Mouse (Mus musculus) midbrain, postnatal 0 days (tissue): ENCODE measurements around the gene Emx1. TPM values are rescaled to one million over a fixed set of nuclear protein-coding genes. Genes with fewer than 3 reads are reported as not detected.

Source experiments
- ATAC-seq: fragments of 200-750 bp; cut with Nextera tagmentation; 2 replicates; pipeline ENCODE4 v1.8.0; 2017; ENCODE audit warnings: moderate number of reproducible peaks, mild to moderate bottlenecking, moderate TSS enrichment, moderate library complexity; ENCODE audit not compliant: low FRiP score
- DNase-seq: peaks from one replicate; pipeline ENCODE4 v3.0.0-alpha.2; 2015; ENCODE audit warnings: low spot score
- H3K27ac ChIP-seq: fragments of 300-500 bp; sonication (generic); 2 replicates; pipeline ENCODE4 v1.5.1; 2014; ENCODE audit warnings: low read depth, mild to moderate bottlenecking, low read length, mixed read lengths
- H3K27me3 ChIP-seq: fragments of 300-500 bp; sonication (generic); 2 replicates; pipeline ENCODE4 v1.6.1; 2014; ENCODE audit warnings: low read length, control low read depth, mixed read lengths; ENCODE audit not compliant: insufficient read depth
- H3K36me3 ChIP-seq: fragments of 300-500 bp; sonication (generic); 2 replicates; pipeline ENCODE4 v1.6.1; 2014; ENCODE audit warnings: low read length, control low read depth, mixed read lengths; ENCODE audit not compliant: insufficient read depth
- H3K4me1 ChIP-seq: fragments of 300-500 bp; sonication (generic); 2 replicates; pipeline ENCODE4 v1.6.1; 2014; ENCODE audit warnings: mild to moderate bottlenecking, control low read depth, antibody characterized with exemption, low read length, mixed read lengths; ENCODE audit not compliant: insufficient read depth
- H3K4me2 ChIP-seq: fragments of 300-500 bp; sonication (generic); 2 replicates; pipeline ENCODE4 v1.6.1; 2014; ENCODE audit warnings: low read depth, mild to moderate bottlenecking, low read length, mixed read lengths; ENCODE audit not compliant: poor library complexity, severe bottlenecking
- H3K4me3 ChIP-seq: fragments of 300-500 bp; sonication (generic); 2 replicates; pipeline ENCODE4 v1.5.1; 2014; ENCODE audit warnings: low read depth, mild to moderate bottlenecking, low read length, moderate library complexity
- H3K9ac ChIP-seq: fragments of 300-500 bp; sonication (generic); replicated peaks from 2 replicates; pipeline ENCODE4 v1.6.1; 2014; ENCODE audit warnings: mild to moderate bottlenecking, low read length, moderate library complexity, mixed read lengths; ENCODE audit not compliant: poor library complexity, severe bottlenecking
- H3K9me3 ChIP-seq: fragments of 300-500 bp; sonication (generic); 2 replicates; pipeline ENCODE4 v1.6.1; 2016; ENCODE audit warnings: low read length, control low read depth
- CTCF ChIP-seq: IDR thresholded peaks from 2 replicates; pipeline ENCODE4 v1.5.1; 2016; ENCODE audit warnings: antibody characterized with exemption, mild to moderate bottlenecking
- WGBS: fragments of 180-500 bp; shearing (Covaris S2); extraction: QIAGEN DNeasy Blood & Tissue Kit; methylation state at CpG from one replicate; pipeline ENCODE4 v1.1.7; 2014; 5-methylcytosine and 5-hydroxymethylcytosine counted together
- polyA plus RNA-seq: library from polyadenylated mRNA; unstranded; fragments of >200 nt; fragmentation: Nextera tagmentation; extraction: Ambion mirVana; gene quantifications from 2 replicates; pipeline ENCODE4 v1.2.1, GENCODE M21; 2015
- total RNA-seq: library from RNA; depleted of rRNA; stranded (reverse); fragments of >200 nt; gene quantifications from 2 replicates; pipeline ENCODE4 v1.2.3, GENCODE M21; 2014

The Emx1 gene
- total and polyA plus RNA-seq, 2 experiments from 2014 or later, result 0.64 to 0.88 TPM

GRCm38 (mm10) chr6:85220917-85221316, 33.7 kb downstream of the Emx1 start:
- TF ChIP-seq CTCF, result no peak
- ATAC-seq, result no peak
- no peaks in the 10 kb centered on the region for H3K4me1 ChIP-seq
- H3K4me3 ChIP-seq, result no peak overlapping the region
- no peak overlapping the region for H3K4me2 ChIP-seq
- H3K9ac ChIP-seq, result no peak overlapping the region
- 57% methylated on average over 4 of the region's 4 CpGs for WGBS
- no peaks in the 10 kb centered on the region for H3K27me3 ChIP-seq
- H3K36me3 ChIP-seq, result no peaks in the 10 kb centered on the region
- no peak for DNase-seq
- no peaks in the 10 kb centered on the region for H3K9me3 ChIP-seq
- H3K27ac ChIP-seq, result no peak overlapping the region

- Histone ChIP-seq H3K27me3 (no peaks in the 10 kb centered on the region), H3K27ac (no peak overlapping the region), H3K36me3 (0 out of 2 replicates have a peak, but pooled peaks cover 4% of the 10 kb centered on the region), H3K4me2 (no peak overlapping the region), H3K4me1 (no peaks in the 10 kb centered on the region), H3K4me3 (no peak overlapping the region), H3K9ac (no peak overlapping the region), H3K9me3 (no peaks in the 10 kb centered on the region)
- no peak for TF ChIP-seq CTCF
- DNase-seq, result no peak
- 78% methylated on average over 10 of the region's 10 CpGs for WGBS
- ATAC-seq, result no peak
Observed at GRCm38 (mm10) chr6:85222551-85222950, 35.3 kb downstream of the Emx1 start.

DNA sequence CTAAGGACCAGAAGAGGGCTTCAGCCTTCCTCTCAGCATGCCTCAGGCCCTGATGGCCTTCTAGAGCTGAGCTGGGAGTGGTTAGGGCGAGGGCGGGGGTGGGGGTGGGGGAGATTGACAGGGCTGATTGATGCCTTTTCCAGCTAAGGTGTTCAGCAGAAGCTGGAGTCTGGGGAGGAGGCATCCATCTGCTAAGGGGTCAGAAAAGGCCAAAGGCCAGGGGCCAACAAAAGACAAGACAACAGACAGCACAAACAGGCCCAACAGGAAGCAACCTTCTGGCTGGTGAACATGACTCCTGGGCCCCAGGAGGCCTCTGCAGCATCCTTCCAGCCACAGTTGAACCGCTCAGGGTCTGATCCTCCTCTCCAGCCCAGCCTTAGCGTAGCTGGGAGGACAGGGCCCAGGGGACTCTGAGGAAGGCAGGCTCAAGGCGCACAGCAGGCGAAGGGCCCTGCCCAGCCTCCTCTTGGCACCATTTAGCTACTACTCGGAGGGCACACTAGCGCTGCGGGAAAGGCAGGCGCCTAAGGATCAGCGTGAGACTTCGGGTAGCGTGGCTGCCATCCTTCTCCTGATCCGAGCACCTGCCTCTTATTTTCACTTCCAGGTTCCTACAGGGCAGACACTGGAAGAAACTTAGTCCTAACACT, 36.4 kb downstream of the Emx1 start:
- ATAC-seq, result no peak
- no peaks in the 10 kb centered on the region for H3K27me3 ChIP-seq

GRCm38 (mm10) chr6:85224442-85224891, 37.2 kb downstream of the Emx1 start:
- DNase-seq (no peak), ATAC-seq (no peak)
- H3K27ac ChIP-seq, result no peak overlapping the region
- no peak overlapping the region for H3K4me3 ChIP-seq
- H3K4me1 ChIP-seq, result no peaks in the 10 kb centered on the region
- no peaks in the 10 kb centered on the region for H3K27me3 ChIP-seq
- H3K9ac ChIP-seq, result no peak overlapping the region
- TF ChIP-seq CTCF, result no peak
- WGBS, result 37% methylated on average over 15 of the region's 15 CpGs
- no peak overlapping the region for H3K4me2 ChIP-seq
- no peaks in the 10 kb centered on the region for H3K9me3 ChIP-seq
- 0 out of 2 replicates have a peak, but pooled peaks cover 4% of the 10 kb centered on the region for H3K36me3 ChIP-seq

More for the DNA sequence above, 36.4 kb downstream of the Emx1 start:
- no peak overlapping the region for H3K27ac ChIP-seq
- H3K9me3 ChIP-seq, result no peaks in the 10 kb centered on the region
- no peak overlapping the region for H3K9ac ChIP-seq
- no peak for DNase-seq
- WGBS, result 45% methylated on average over 14 of the region's 14 CpGs
- H3K4me3 ChIP-seq, result no peak overlapping the region
- 0 out of 2 replicates have a peak, but pooled peaks cover 4% of the 10 kb centered on the region for H3K36me3 ChIP-seq
- no peak overlapping the region for H3K4me2 ChIP-seq
- no peak for TF ChIP-seq CTCF
- H3K4me1 ChIP-seq, result no peaks in the 10 kb centered on the region

GRCm38 (mm10) chr6:85226570-85226969, 39.3 kb downstream of the Emx1 start:
- no peak for TF ChIP-seq CTCF
- H3K4me3 ChIP-seq, result no peak overlapping the region
- no peaks in the 10 kb centered on the region for H3K27me3 ChIP-seq
- H3K4me2 ChIP-seq, result no peak overlapping the region
- no peak overlapping the region for H3K27ac ChIP-seq
- ATAC-seq (no peak), DNase-seq (no peak)
- H3K4me1 ChIP-seq, result no peaks in the 10 kb centered on the region
- no peak overlapping the region for H3K9ac ChIP-seq
- H3K36me3 ChIP-seq, result 0 out of 2 replicates have a peak, but pooled peaks cover 4% of the 10 kb centered on the region
- H3K9me3 ChIP-seq, result no peaks in the 10 kb centered on the region
- 74% methylated on average over 9 of the region's 9 CpGs for WGBS

- H3K4me1 ChIP-seq, result no peaks in the 10 kb centered on the region
- no peak overlapping the region for H3K4me3 ChIP-seq
- no peaks in the 10 kb centered on the region for H3K9me3 ChIP-seq
- DNase-seq (no peak), ATAC-seq (no peak)
- H3K4me2 ChIP-seq, result no peak overlapping the region
- H3K27ac ChIP-seq, result no peak overlapping the region
- no peaks in the 10 kb centered on the region for H3K27me3 ChIP-seq
- H3K9ac ChIP-seq, result no peak overlapping the region
- TF ChIP-seq CTCF, result no peak
- 67% methylated on average over 2 of the region's 2 CpGs for WGBS
- H3K36me3 ChIP-seq, result 0 out of 2 replicates have a peak, but pooled peaks cover 4% of the 10 kb centered on the region
Observed at GRCm38 (mm10) chr6:85227520-85227919, 40.3 kb downstream of the Emx1 start.
